Mouse (Mus musculus) midbrain, embryonic 10.5 days (tissue): Measurements from ENCODE around the gene Irf2bp2. TPM values are rescaled to one million over a fixed set of nuclear protein-coding genes. Genes with fewer than 3 reads are reported as not detected.

Source experiments
- DNase-seq: peaks from one replicate; pipeline ENCODE4 v3.0.0-alpha.2; 2017; ENCODE audit warnings: low spot score
- H3K27ac ChIP-seq: fragments of 300-500 bp; sonication (generic); replicated peaks from 2 replicates; pipeline ENCODE4 v1.5.1; 2016; ENCODE audit warnings: mild to moderate bottlenecking
- H3K27me3 ChIP-seq: fragments of 300-500 bp; sonication (generic); 2 replicates; pipeline ENCODE4 v1.6.1; 2016; ENCODE audit warnings: low read depth, mild to moderate bottlenecking; ENCODE audit not compliant: poor library complexity, severe bottlenecking
- H3K36me3 ChIP-seq: fragments of 300-500 bp; sonication (generic); 2 replicates; pipeline ENCODE4 v1.6.1; 2016; ENCODE audit warnings: mild to moderate bottlenecking, moderate library complexity
- H3K4me1 ChIP-seq: fragments of 300-500 bp; sonication (generic); 2 replicates; pipeline ENCODE4 v1.6.1; 2016
- H3K4me3 ChIP-seq: fragments of 300-500 bp; sonication (generic); 2 replicates; pipeline ENCODE4 v1.5.1; 2016; ENCODE audit warnings: mild to moderate bottlenecking, moderate library complexity
- H3K9me3 ChIP-seq: fragments of 300-500 bp; sonication (generic); replicated peaks from 2 replicates; pipeline ENCODE4 v1.6.1; 2016; ENCODE audit warnings: mild to moderate bottlenecking
- WGBS: fragments of 180-500 bp; shearing (Covaris S2); methylation state at CpG from one replicate; pipeline ENCODE4 v1.1.7; 2016; 5-methylcytosine and 5-hydroxymethylcytosine counted together
- polyA plus RNA-seq: library from polyadenylated mRNA; unstranded; fragments of >200 nt; fragmentation: Nextera tagmentation; extraction: Ambion mirVana; gene quantifications from 2 replicates; pipeline ENCODE4 v1.2.1, GENCODE M21; 2016

The Irf2bp2 gene
- polyA plus RNA-seq, 1 experiment from 2014 or later, result 4.0 TPM

DNA sequence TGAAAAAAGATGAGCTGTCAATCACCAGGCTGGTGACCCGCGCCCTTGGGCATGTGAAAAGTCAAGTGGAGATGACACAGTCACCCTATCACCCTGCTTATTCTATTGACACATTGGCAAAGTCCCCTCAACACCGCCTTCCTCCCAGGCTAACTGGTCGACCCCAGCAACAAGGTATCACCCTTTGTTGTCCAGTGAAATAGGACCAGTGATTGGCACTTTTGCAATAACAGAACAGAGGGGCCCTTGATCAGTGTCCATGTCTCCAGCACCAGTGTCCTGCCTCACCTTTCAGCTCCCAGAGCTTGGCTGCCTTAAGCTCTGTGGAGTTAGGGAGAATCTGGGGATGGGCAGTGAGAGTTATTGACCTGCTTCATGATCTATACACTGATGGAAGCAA lies 41.9 kb downstream of the Irf2bp2 start:
- WGBS, result 78% methylated on average over 4 of the region's 4 CpGs
- Histone ChIP-seq H3K27me3 (no peaks in the 10 kb centered on the region), H3K27ac (no peak overlapping the region), H3K36me3 (no peaks in the 10 kb centered on the region), H3K4me1 (peaks cover 5% of the 10 kb centered on the region; the same call in 1 of the 2 replicates), H3K9me3 (no peaks in the 10 kb centered on the region), H3K4me3 (no peak overlapping the region)
- no peak for DNase-seq

DNA sequence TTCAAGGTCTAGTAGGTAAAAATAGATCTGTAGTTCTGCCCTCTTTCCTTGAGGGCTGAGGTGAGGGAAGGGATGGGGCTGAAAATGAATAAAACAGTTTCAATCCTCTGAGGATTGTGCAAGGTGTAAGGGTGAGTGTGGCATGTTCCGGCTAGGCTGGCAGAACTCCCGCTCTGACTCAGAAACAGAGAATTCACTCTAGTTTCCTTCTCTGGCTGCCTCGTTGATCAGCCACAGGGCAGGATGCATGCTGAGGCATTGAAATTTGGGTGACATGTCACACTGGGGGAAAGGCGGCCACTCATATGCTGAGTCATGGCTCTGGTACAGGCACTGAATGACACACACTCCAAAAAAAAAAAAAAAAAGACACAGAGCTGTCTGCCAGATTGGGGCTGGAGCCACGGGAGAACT lies 42.8 kb downstream of the Irf2bp2 start:
- H3K27me3 ChIP-seq, result no peaks in the 10 kb centered on the region
- H3K4me1 ChIP-seq, result peaks cover 12% of the 10 kb centered on the region
- no peaks in the 10 kb centered on the region for H3K9me3 ChIP-seq
- H3K36me3 ChIP-seq, result no peaks in the 10 kb centered on the region
- no peak for DNase-seq
- H3K4me3 ChIP-seq, result no peak overlapping the region
- 93% methylated on average over 5 of the region's 5 CpGs for WGBS
- H3K27ac ChIP-seq, result 0 out of 2 replicates have a peak overlapping the region, but pooled peaks have one; percentile 17

DNA sequence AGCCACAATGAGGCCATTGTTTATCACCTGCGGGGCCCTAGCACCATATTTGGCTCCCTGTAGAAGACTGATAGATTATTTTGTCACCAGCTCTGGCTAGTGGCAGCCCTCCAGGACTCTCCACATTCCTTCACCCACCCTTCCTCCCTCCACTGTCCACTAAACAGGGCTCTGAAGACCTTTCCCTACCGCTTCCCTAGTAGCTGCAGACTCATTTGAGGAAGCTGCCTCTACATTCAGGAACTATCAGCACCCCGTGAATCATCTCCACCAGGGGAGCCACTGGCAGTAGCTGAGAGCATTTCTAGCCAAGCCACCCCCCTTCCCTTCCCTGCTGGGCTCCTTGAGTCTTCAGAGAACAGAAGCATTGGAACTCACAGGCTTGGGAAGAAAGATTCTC lies 45.9 kb downstream of the Irf2bp2 start:
- Histone ChIP-seq H3K36me3 (no peaks in the 10 kb centered on the region), H3K27me3 (no peaks in the 10 kb centered on the region), H3K27ac (no peak overlapping the region), H3K4me3 (no peak overlapping the region), H3K4me1 (peaks cover 21% of the 10 kb centered on the region), H3K9me3 (no peaks in the 10 kb centered on the region)
- 59% methylated on average over 3 of the region's 3 CpGs for WGBS
- DNase-seq, result no peak

DNA sequence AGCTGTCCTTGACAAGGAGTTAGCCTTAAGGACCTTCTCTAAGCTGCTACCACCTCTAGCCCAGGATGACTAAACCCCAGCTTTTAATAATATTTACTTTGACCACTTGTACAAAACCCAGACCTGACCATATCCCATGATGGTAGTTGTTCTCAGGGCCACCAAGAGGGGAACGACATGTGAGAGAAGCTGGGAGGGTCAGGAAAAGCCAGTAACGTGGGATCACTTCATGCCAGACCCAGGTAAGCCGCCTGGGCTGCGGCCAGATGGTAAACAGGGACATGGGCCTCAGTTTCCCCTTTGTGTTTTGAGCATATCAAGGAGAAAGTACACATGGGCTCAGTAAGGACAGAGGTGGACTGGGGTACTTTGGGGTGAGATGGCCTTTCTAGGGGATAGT lies 46.4 kb downstream of the Irf2bp2 start:
- WGBS, result 90% methylated on average over 4 of the region's 4 CpGs

DNA sequence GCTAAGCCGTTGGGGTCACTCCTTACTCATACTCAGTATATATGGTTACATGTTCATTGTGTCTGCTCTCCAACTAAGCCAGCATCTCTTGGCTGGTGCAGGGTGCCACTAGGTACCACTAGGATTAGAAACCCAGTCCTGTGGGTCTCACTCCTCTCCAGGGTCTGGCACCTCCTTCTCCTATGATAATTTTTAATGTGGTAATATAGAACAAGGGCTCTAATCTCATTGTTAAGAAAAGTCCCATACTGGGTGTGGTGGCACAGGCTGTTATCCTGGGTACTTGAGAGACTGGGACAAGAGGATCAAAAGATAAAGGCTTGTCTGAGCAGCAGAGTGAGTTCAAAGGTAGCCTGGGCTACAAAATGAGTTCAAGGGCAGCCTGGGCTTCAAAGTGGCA lies 47.3 kb downstream of the Irf2bp2 start:
- no peaks in the 10 kb centered on the region for H3K9me3 ChIP-seq
- no peak for DNase-seq
- peaks cover 22% of the 10 kb centered on the region for H3K4me1 ChIP-seq
- H3K27ac ChIP-seq, result peak overlapping the region; percentile 74; the same call in 1 of the 2 replicates
- no peak overlapping the region for H3K4me3 ChIP-seq
- no peaks in the 10 kb centered on the region for H3K36me3 ChIP-seq
- 67% methylated on average over 1 of the region's 1 CpGs for WGBS
- no peaks in the 10 kb centered on the region for H3K27me3 ChIP-seq

More for the DNA sequence above, 46.4 kb downstream of the Irf2bp2 start:
- no peak overlapping the region for H3K27ac ChIP-seq
- peaks cover 22% of the 10 kb centered on the region for H3K4me1 ChIP-seq
- no peak for DNase-seq
- no peaks in the 10 kb centered on the region for H3K9me3 ChIP-seq
- H3K36me3 ChIP-seq, result no peaks in the 10 kb centered on the region
- H3K27me3 ChIP-seq, result no peaks in the 10 kb centered on the region
- H3K4me3 ChIP-seq, result no peak overlapping the region

GRCm38 (mm10) chr8:126543407-126543806 lies 50.4 kb downstream of the Irf2bp2 start:
- H3K27ac ChIP-seq, result no peak overlapping the region
- no peak for DNase-seq
- no peak overlapping the region for H3K4me3 ChIP-seq
- no peaks in the 10 kb centered on the region for H3K27me3 ChIP-seq
- peaks cover 38% of the 10 kb centered on the region for H3K4me1 ChIP-seq
- H3K36me3 ChIP-seq, result no peaks in the 10 kb centered on the region
- WGBS, result 89% methylated on average over 8 of the region's 8 CpGs
- no peaks in the 10 kb centered on the region for H3K9me3 ChIP-seq

GRCm38 (mm10) chr8:126542757-126543156 lies 51.0 kb downstream of the Irf2bp2 start:
- no peaks in the 10 kb centered on the region for H3K36me3 ChIP-seq
- H3K4me1 ChIP-seq, result peaks cover 45% of the 10 kb centered on the region
- H3K27me3 ChIP-seq, result no peaks in the 10 kb centered on the region
- no peak overlapping the region for H3K4me3 ChIP-seq
- peak overlapping the region; percentile 47; the same call in 1 of the 2 replicates for H3K27ac ChIP-seq
- no peaks in the 10 kb centered on the region for H3K9me3 ChIP-seq
- no peak for DNase-seq
- 83% methylated on average over 5 of the region's 5 CpGs for WGBS

- Histone ChIP-seq H3K27me3 (no peaks in the 10 kb centered on the region), H3K9me3 (no peaks in the 10 kb centered on the region), H3K4me1 (peaks cover 50% of the 10 kb centered on the region), H3K36me3 (no peaks in the 10 kb centered on the region), H3K4me3 (no peak overlapping the region), H3K27ac (peak overlapping the region; percentile 47)
- DNase-seq, result no peak
- WGBS, result 84% methylated on average over 10 of the region's 10 CpGs
Observed at GRCm38 (mm10) chr8:126542090-126542689, 51.6 kb downstream of the Irf2bp2 start.

DNA sequence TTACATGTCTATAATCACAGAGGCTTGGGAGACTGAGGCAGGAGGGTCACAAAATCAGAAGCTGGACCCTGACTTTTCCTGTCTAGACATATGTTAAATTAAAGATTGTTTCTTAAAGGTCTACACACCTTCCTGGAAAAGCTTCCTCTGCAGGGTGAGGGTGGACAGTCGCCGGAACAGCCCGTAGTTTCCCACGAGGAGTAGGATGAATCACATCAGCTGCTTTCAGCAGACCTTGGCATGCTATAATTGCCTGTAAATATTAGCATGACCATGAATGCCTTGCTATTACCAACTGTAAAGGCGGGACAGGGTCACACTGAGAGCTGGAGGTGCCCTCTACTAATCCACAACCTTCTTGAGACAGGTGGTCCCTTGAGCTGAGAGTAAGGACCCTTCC lies 53.5 kb downstream of the Irf2bp2 start:
- no peak for DNase-seq
- Histone ChIP-seq H3K27ac (peak overlapping the region; percentile 82), H3K27me3 (no peaks in the 10 kb centered on the region), H3K9me3 (no peaks in the 10 kb centered on the region), H3K4me1 (peaks cover 54% of the 10 kb centered on the region), H3K36me3 (no peaks in the 10 kb centered on the region), H3K4me3 (no peak overlapping the region)
- 90% methylated on average over 5 of the region's 5 CpGs for WGBS

GRCm38 (mm10) chr8:126539355-126540093 lies 54.3 kb downstream of the Irf2bp2 start:
- H3K36me3 ChIP-seq, result no peaks in the 10 kb centered on the region
- H3K9me3 ChIP-seq, result no peaks in the 10 kb centered on the region
- H3K27me3 ChIP-seq, result no peaks in the 10 kb centered on the region
- DNase-seq, result peak; percentile 39
- WGBS, result 72% methylated on average over 10 of the region's 10 CpGs
- H3K27ac ChIP-seq, result peak overlapping the region; percentile 82
- H3K4me3 ChIP-seq, result peak overlapping the region; percentile 37; the same call in 1 of the 2 replicates
- H3K4me1 ChIP-seq, result peaks cover 54% of the 10 kb centered on the region

DNA sequence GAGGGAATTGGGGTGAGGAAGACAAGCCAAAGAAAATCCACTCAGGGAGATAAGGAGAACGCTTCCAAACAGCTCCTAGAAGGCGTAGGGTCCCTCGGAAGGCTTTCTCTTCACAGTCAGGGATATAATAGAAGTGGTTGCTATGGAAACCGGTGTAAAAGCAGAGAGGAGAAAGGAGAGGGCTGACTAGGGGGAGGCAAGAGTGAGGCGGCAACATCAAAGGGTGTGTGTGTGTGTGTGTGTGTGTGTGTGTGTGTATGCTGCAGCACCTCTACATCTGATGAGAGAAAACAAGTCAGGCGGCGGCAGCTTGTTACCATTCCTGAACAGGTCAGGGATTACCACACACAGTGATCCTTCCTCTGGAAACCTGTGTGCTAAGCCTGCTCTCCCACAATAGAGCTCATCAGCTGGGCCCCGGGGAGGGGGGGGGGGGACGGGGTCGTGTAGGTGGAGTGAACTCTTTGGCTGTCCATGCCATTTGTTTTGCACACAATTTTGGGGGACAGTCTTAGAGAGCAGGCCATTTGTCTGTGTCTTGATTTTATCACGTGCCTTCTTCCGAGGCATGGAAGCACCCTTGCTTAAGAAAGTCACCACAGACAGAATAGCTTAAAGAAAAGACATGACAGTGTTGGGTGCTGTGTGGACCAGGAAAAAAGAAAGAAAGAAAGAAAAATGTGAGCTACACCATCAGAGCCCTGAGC lies 55.0 kb downstream of the Irf2bp2 start:
- Histone ChIP-seq H3K4me1 (peaks cover 54% of the 10 kb centered on the region), H3K27ac (peak overlapping the region; percentile 82), H3K4me3 (peak overlapping the region; percentile 37), H3K36me3 (no peaks in the 10 kb centered on the region), H3K9me3 (no peaks in the 10 kb centered on the region), H3K27me3 (no peaks in the 10 kb centered on the region)
- WGBS, result 6% methylated on average over 12 of the region's 12 CpGs
- peak; percentile 89 for DNase-seq
